Mouse (Mus musculus): Measurements from ENCODE around the gene Olfr43.

Olfr43 gene

DNA sequence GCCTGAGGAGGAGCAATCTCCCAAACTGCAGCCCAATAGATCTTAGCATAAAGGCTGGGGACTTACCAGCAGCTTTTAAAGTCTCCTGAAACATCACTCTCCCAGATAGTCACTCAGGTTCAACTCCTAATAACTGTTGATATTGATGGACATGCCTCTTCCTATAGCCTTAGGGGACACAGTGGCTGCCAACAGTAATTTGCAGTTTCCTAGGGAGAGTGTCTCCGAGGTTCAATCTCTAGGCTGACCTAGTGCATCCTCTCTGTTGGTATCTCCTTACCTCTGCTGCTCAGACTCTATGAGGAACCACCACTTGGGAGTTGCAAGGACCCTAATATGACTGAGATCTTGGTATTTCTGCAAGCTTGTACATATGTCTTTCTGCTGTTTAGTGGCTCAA lies at the start of gene Olfr43:
Olfr43 (minus strand) TSS at position 101 of the 400 bp plus-strand sequence.
- no peak for DNase-seq (ENCODE audit: low spot score)

GRCm38 (mm10) chr11:74259508-74259907 lies 48.3 kb upstream of the Olfr43 start, which contains the start of gene Olfr406:
Olfr406 (plus strand) TSS chr11:74259808.
- no peak for DNase-seq (ENCODE audit: low spot score)

DNA sequence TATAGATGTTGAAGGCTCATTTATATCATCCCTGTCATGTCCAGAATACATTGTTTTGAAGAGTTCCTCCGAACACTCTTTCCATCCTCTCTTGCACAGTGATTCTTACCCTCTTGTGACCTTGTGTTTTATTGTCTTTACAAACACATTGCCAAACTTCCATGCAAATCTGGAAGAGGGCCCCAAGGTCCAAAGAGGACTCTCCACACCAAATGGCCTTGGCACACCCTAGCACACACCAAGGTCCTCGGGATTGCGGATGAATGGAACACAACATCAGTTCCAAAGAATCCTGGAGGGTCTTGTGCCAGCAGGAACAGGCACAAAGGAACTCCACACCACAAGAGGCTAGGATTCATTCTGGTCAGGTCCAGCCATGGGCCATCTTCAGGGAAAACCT lies 30.0 kb upstream of the Olfr43 start:
- DNase-seq (ENCODE audit: low spot score) = no peak

- DNase-seq (ENCODE audit: low spot score) = no peak
Observed at GRCm38 (mm10) chr11:74185949-74186348, 25.2 kb downstream of the Olfr43 start, which contains the start of gene Olfr403. Olfr403 (plus strand) TSS chr11:74186249.

DNA sequence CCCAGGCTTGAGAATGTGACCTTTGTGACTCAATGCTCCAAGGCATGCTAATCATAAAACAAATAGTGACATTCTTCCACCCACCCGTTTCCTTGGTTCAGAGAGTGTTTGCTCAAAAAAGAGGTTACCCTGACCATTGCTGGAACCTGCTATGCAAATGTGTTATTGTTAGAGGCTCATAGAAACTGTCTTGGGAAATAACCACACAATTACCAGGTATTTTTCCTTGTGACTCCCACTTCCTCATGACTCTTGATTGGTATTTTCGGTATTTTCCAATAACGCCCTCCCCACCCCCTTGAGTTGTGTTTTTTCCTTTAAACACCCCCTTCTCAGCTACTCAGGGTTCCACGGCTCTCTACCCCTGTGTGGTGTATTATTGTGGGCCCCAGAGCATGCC lies 27.4 kb downstream of the Olfr43 start:
- DNase-seq (ENCODE audit: low spot score) = no peak

- DNase-seq (ENCODE audit: low spot score) = no peak
Observed at GRCm38 (mm10) chr11:74183168-74183567, 28.0 kb downstream of the Olfr43 start.

DNA sequence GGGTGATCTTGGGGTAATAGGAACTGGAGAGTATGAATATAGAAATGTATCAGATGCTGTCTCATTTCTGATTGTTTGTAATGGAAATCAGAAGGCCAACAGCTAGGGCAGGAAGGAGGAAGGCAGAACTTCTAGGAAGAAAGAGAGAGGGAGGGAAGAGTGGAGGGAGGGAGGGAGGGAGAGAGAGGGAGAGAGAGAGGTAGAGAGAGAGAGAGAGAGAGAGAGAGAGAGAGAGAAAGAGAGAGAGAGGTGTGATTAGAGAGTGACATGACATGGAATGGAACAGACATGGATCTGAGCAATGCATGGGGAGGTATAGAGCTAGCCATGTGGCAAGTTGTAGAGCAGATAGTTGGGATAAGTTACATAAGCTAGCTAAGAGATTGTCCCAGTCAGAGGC lies 42.4 kb downstream of the Olfr43 start:
- no peak for DNase-seq (ENCODE audit: low spot score)

Measured in urinary bladder, postnatal 10 days (tissue).